Mouse (Mus musculus): Measurements from ENCODE around the gene Gm8126.
"Not testable (repeated sequence)": the region's sequence is repeated elsewhere in the genome, so short reads cannot be mapped to it uniquely, and the experiment has no call there.

DNA sequence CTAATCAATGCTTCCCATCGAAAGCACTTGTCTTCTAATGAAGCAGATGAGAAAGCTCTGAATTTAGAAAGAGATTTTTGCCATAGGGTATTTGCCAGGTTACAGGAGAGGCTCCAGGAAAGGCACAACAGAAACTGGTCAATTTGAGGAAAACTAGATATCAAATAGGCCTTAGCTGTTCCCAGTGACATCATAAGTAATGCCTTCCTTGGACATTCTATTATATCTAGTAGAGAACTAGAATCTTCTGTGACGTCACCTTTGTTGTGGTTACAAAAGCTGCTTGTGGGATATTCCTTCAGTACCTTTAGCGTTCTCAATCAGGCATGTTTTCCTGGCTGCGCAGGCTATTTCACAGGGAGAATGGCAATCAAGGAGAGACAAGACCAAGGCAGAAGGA, at the start of gene Gm8126:
- TF ChIP-seq POLR2A (IDR thresholded peaks at IDR 0.05; ENCODE audit: control insufficient read depth in 1 of 2, insufficient read depth in 1 of 2, low read depth in 1 of 2, low read length in 2 of 2, poor library complexity in 1 of 2); EP300 (IDR thresholded peaks at IDR 0.05; ENCODE audit: low read depth in 1 of 2, low read length in 2 of 2); HCFC1 (IDR thresholded peaks at IDR 0.05; ENCODE audit: low read depth, low read length); ZC3H11A (IDR thresholded peaks at IDR 0.05; ENCODE audit: low read depth, low read length); ZNF384 (IDR thresholded peaks at IDR 0.05; ENCODE audit: low read depth, low read length); CTCF (IDR thresholded peaks at IDR 0.05 in 2 of 3, conservative IDR thresholded peaks at IDR 0.05 in 1 of 3; ENCODE audit: control insufficient read depth in 1 of 3, insufficient read depth in 1 of 3, low read depth in 2 of 3, low read length in 3 of 3, poor library complexity in 1 of 3, severe bottlenecking in 1 of 3); POLR2AphosphoS5 (IDR thresholded peaks at IDR 0.05; ENCODE audit: borderline replicate concordance, low read depth, low read length); TBP (IDR thresholded peaks at IDR 0.05; ENCODE audit: low read depth, low read length); RAD21 (IDR thresholded peaks at IDR 0.05; ENCODE audit: low read depth, low read length); POLR2AphosphoS2 (IDR thresholded peaks at IDR 0.05; ENCODE audit: low read length); GATA1 (IDR thresholded peaks at IDR 0.05; ENCODE audit: low read depth, low read length); MEF2A (IDR thresholded peaks at IDR 0.05; ENCODE audit: extremely low read depth, insufficient replicate concordance, low read depth, low read length, poor library complexity, severe bottlenecking): not testable (repeated sequence)
